Mouse (Mus musculus): ENCODE measurements around the gene Pnp2.

GRCm38 (mm10) chr14:50925111-50925920, 30.5 kb upstream of the Pnp2 start:
- TF ChIP-seq CTCF (IDR thresholded peaks at IDR 0.05; ENCODE audit: low read depth) (no peak), EP300 (IDR thresholded peaks at IDR 0.05; ENCODE audit: low read depth) (no peak)

Measured in liver, postnatal 0 days (tissue).